Mouse (Mus musculus) heart, postnatal 0 days (tissue): Measurements from ENCODE around the gene Mpp2. TPM values are rescaled to one million over a fixed set of nuclear protein-coding genes. Genes with fewer than 3 reads are reported as not detected.

ENCODE experiments used
- ATAC-seq: fragments of 200-750 bp; cut with Nextera tagmentation; 2 replicates; pipeline ENCODE4 v1.8.0; 2017; ENCODE audit warnings: low read depth, moderate number of reproducible peaks, moderate library complexity; ENCODE audit not compliant: insufficient read depth
- DNase-seq: peaks from one replicate; pipeline ENCODE4 v3.0.0-alpha.2; 2016; ENCODE audit warnings: low spot score
- H3K27ac ChIP-seq: fragments of 300-500 bp; sonication (generic); 2 replicates; pipeline ENCODE4 v1.5.1; 2014; ENCODE audit warnings: low read depth, mild to moderate bottlenecking
- H3K27me3 ChIP-seq: fragments of 300-500 bp; sonication (generic); 2 replicates; pipeline ENCODE4 v1.6.1; 2014; ENCODE audit warnings: low read length, mixed read lengths; ENCODE audit not compliant: control insufficient read depth, insufficient read depth
- H3K36me3 ChIP-seq: fragments of 300-500 bp; sonication (generic); replicated peaks from 2 replicates; pipeline ENCODE4 v1.6.1; 2014; ENCODE audit warnings: low read length, mixed read lengths; ENCODE audit not compliant: control insufficient read depth, insufficient read depth
- H3K4me1 ChIP-seq: fragments of 300-500 bp; sonication (generic); 2 replicates; pipeline ENCODE4 v1.6.1; 2014; ENCODE audit warnings: antibody characterized with exemption; ENCODE audit not compliant: control insufficient read depth, insufficient read depth
- H3K4me2 ChIP-seq: fragments of 300-500 bp; sonication (generic); 2 replicates; pipeline ENCODE4 v1.6.1; 2014; ENCODE audit warnings: low read depth, mild to moderate bottlenecking, low read length, moderate library complexity
- H3K4me3 ChIP-seq: fragments of 300-500 bp; sonication (generic); 2 replicates; pipeline ENCODE4 v1.5.1; 2014; ENCODE audit warnings: low read depth, low read length
- H3K9ac ChIP-seq: fragments of 300-500 bp; sonication (generic); replicated peaks from 2 replicates; pipeline ENCODE4 v1.6.1; 2014; ENCODE audit warnings: low read depth, low read length, mixed read lengths
- H3K9me3 ChIP-seq: fragments of 300-500 bp; sonication (generic); replicated peaks from 2 replicates; pipeline ENCODE4 v1.6.1; 2016; ENCODE audit warnings: low read length; ENCODE audit not compliant: control insufficient read depth
- CTCF ChIP-seq: IDR thresholded peaks from 2 replicates; pipeline ENCODE4 v1.5.1; 2016; ENCODE audit warnings: antibody characterized with exemption, control low read depth, low read depth
- EP300 ChIP-seq: IDR thresholded peaks from 2 replicates; pipeline ENCODE4 v1.6.1; 2016; ENCODE audit warnings: antibody characterized with exemption, low read depth
- WGBS: fragments of 180-500 bp; shearing (Covaris S2); extraction: QIAGEN DNeasy Blood & Tissue Kit; methylation state at CpG from one replicate; pipeline ENCODE4 v1.1.7; 2014; 5-methylcytosine and 5-hydroxymethylcytosine counted together
- polyA plus RNA-seq: library from polyadenylated mRNA; unstranded; fragments of >200 nt; fragmentation: Nextera tagmentation; extraction: Ambion mirVana; gene quantifications from 2 replicates; pipeline ENCODE4 v1.2.1, GENCODE M21; 2015
- total RNA-seq: library from RNA; depleted of rRNA; stranded (reverse); fragments of >200 nt; gene quantifications from 2 replicates; pipeline ENCODE4 v1.2.3, GENCODE M21; 2014; ENCODE audit warnings: low replicate concordance; rRNA removed

The Mpp2 gene
- total RNA-seq: 6.0 and 12.1 TPM in 2 replicates
- 2.1 and 2.3 TPM in 2 replicates for polyA plus RNA-seq

- ATAC-seq (peak; percentile 58), DNase-seq (peak; percentile 77)
- Histone ChIP-seq H3K4me3 (peak within 1 kb of the TSS; percentile 65), H3K27ac (peak within 1 kb of the TSS; percentile 52), H3K9me3 (no peaks in the 10 kb centered on the region), H3K27me3 (no peaks in the 10 kb centered on the region), H3K36me3 (no peaks in the 10 kb centered on the region), H3K4me1 (no peaks in the 10 kb centered on the region), H3K9ac (peak within 1 kb of the TSS; percentile 39), H3K4me2 (peak within 1 kb of the TSS; percentile 86)
- TF ChIP-seq CTCF (no peak), EP300 (no peak)
- under 1% methylated on average over 49 of the region's 49 CpGs for WGBS
Measured at GRCm38 (mm10) chr11:102087931-102088898, at the start of gene Mpp2. TSS of gene Mpp2 (minus strand) at chr11:102088515.

DNA sequence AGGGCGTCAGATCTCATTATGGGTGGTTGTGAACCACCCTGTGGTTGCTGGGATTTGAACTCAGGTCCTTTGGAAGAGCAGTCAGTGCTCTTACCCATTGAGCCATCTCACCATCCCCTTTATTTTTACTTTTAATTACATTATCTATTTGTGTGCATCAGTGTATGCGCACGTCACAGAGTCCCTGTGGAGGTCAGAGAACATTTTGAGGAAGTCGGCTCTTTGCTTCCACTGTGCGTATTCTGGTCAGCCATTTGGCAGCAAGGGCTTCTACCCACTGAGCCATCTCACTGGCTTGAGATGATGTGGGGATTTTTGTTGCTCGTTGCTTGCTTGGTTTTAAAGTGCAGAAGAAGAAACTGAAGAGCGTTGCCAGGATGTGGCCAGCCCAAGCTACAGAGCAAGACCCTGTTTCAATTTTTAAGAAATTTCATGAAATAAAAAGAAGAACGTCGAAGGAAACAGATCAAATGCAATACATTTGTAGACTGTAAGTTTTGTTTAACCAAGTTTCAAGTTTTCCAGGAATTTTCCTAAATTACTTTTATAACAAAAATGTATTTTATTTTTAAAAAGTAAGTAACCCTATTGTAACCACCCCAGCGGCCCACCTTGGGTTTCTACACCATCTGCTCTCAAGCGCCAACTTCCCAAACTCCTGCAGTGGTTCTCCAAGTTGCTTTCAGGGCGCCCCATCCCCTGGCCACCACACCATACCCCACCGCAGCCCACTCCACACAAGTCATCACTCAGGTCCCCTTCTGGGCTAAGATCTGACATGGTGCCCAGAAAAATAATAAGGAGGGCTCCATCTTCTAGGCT lies 49.5 kb upstream of the Mpp2 start:
- peak overlapping the region; percentile 31 for H3K4me2 ChIP-seq
- no peak overlapping the region for H3K9ac ChIP-seq
- ATAC-seq (0 out of 2 replicates have a peak, but pooled peaks have one; percentile 10), DNase-seq (no peak)
- H3K9me3 ChIP-seq: no peaks in the 10 kb centered on the region
- H3K36me3 ChIP-seq: no peaks in the 10 kb centered on the region
- no peak for TF ChIP-seq EP300
- no peak for TF ChIP-seq CTCF
- 39% methylated on average over 13 of the region's 13 CpGs for WGBS
- H3K27ac ChIP-seq: no peak overlapping the region
- H3K4me1 ChIP-seq: no peaks in the 10 kb centered on the region
- peak overlapping the region; percentile 8; the same call in 1 of the 2 replicates for H3K4me3 ChIP-seq
- H3K27me3 ChIP-seq: peaks cover 11% of the 10 kb centered on the region

GRCm38 (mm10) chr11:102134516-102134915 lies 46.2 kb upstream of the Mpp2 start:
- no peak overlapping the region for H3K9ac ChIP-seq
- ATAC-seq: no peak
- DNase-seq: no peak
- TF ChIP-seq EP300 (no peak), CTCF (no peak)
- no peak overlapping the region for H3K4me2 ChIP-seq
- H3K9me3 ChIP-seq: no peaks in the 10 kb centered on the region
- WGBS: 23% methylated on average over 4 of the region's 4 CpGs
- peaks cover 11% of the 10 kb centered on the region for H3K27me3 ChIP-seq
- H3K4me1 ChIP-seq: no peaks in the 10 kb centered on the region
- H3K4me3 ChIP-seq: no peak overlapping the region
- H3K36me3 ChIP-seq: no peaks in the 10 kb centered on the region
- no peak overlapping the region for H3K27ac ChIP-seq

DNA sequence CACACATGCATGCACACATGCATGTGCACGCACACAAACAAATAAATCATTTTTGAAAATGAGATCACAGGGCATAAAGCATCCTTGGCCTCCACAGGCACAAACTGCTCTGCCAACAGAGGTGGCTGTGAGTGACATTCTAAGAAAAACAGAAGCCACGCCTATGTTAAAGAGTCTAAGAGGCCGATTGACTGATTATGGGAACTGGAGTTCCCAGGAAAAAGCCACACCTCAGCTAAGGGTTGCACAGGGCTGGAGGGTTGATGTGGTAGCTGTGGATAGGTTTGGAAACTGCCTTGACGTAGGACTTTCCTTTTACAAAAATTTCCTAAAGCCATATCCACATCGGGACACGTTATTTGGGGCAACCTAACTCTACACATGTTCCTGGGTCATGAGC lies 29.1 kb upstream of the Mpp2 start:
- 66% methylated on average over 6 of the region's 6 CpGs for WGBS
- TF ChIP-seq EP300 (no peak), CTCF (no peak)
- no peak overlapping the region for H3K4me2 ChIP-seq
- H3K9ac ChIP-seq: no peak overlapping the region
- no peak for ATAC-seq
- H3K9me3 ChIP-seq: no peaks in the 10 kb centered on the region
- no peaks in the 10 kb centered on the region for H3K4me1 ChIP-seq
- no peak overlapping the region for H3K4me3 ChIP-seq
- no peaks in the 10 kb centered on the region for H3K27me3 ChIP-seq
- H3K27ac ChIP-seq: no peak overlapping the region
- no peak for DNase-seq
- H3K36me3 ChIP-seq: no peaks in the 10 kb centered on the region

DNA sequence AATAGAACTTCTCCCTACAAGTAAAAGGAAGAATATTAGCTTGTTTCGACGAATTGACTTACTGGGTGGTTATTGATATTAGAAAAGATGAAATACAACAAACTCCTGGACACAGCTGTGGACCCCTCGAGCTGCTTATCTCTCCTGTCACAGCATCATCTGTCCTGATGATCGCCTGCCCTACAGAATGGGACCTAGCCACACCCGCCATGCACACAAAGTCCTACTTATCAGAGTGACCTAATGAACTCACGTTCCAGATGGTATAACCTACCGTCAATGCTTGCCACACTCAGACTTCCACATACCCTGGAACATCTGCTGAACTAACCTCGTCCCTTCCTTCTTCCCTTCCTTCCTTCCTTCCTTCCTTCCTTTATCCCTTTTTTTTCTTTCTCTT lies 27.9 kb upstream of the Mpp2 start:
- TF ChIP-seq CTCF (no peak), EP300 (no peak)
- H3K4me1 ChIP-seq: no peaks in the 10 kb centered on the region
- H3K4me2 ChIP-seq: no peak overlapping the region
- DNase-seq: no peak
- H3K36me3 ChIP-seq: no peaks in the 10 kb centered on the region
- no peak overlapping the region for H3K27ac ChIP-seq
- ATAC-seq: no peak
- H3K9me3 ChIP-seq: no peaks in the 10 kb centered on the region
- no peaks in the 10 kb centered on the region for H3K27me3 ChIP-seq
- WGBS: 49% methylated on average over 8 of the region's 8 CpGs
- no peak overlapping the region for H3K9ac ChIP-seq
- no peak overlapping the region for H3K4me3 ChIP-seq
